Mouse (Mus musculus): ENCODE data around the gene Snapc1. TPM values are rescaled to one million over a fixed set of nuclear protein-coding genes. Genes with fewer than 3 reads are reported as not detected.

Snapc1 gene
- polyA plus RNA-seq, 1 experiment from 2014 or later = 38.6 TPM

DNA sequence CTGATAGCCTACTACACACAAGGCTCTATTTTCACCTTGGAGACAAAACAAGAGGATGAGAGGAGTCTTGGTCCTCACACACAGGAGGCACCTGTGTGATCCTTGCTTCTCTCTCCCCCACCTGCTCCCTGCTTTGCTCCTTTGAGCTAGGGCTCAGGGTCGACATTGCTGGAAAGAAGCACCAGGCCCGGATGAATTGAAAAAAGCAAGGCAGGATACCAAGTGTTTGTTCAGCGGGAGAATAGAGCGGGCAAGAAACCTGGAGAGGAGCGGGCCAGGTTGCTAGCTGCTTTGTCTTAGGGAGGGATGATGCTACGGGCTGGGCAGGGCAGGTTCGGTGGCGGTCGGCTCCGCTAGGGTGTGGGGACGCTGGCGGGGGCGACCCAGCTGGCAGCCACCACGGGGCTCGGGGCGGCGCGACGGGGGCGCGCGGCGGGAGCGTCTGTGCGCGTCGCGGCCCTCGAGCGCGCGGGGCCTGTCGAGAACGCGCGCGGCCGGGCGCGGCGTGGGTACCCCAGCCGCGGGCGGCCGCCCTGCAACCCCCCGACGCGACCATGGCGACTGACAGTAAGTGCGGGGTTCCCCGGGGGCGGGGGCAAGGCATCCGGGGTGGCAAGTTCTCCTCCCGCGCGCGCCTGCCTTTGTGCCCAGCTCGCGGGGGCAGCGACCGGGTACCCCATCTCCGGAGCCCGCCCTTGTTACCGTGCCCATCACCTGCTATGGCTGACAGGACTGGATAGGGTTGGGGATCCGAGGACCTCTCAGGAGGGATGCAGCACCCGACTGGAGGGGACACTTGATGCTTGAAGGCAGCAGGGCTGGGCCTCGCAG, 33.2 kb downstream of the Snapc1 start, which contains the start of gene Syt16:
TSS of gene Syt16 (plus strand) at position 365 of the 831 bp plus-strand sequence.
- peak within 1 kb of the TSS; percentile 58 for H3K4me3 ChIP-seq
- peaks cover 26% of the 10 kb centered on the region for H3K4me1 ChIP-seq (replicated peaks)
- H3K4me2 ChIP-seq = peak within 1 kb of the TSS; percentile 68
- ATAC-seq (ENCODE audit: low FRiP score, low read depth) = peak; percentile 86
- peak within 1 kb of the TSS; percentile 69 for H3K9ac ChIP-seq
- H3K27me3 ChIP-seq = no peaks in the 10 kb centered on the region
- peak within 1 kb of the TSS; percentile 85 for H3K27ac ChIP-seq (replicated peaks)
- 2% methylated on average over 24 of the region's 67 CpGs for WGBS
- no peaks in the 10 kb centered on the region for H3K9me3 ChIP-seq
- H3K36me3 ChIP-seq = no peaks in the 10 kb centered on the region

DNA sequence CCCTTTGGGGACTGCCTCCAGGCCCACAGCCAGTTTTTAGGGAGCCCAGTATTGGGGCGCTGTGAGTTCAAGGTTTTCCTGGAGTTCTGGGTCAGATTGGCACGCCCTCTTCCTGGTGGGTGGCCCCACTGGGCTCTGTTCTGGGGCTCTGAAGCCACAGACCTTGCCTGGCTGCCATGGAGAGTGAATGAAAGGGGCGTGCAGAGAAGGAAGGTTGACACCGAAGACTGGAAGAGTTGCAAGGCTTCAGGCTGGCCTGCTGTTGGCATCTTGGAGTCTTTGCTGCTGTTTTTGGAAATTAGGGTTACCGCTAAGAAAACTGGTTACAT, 33.8 kb downstream of the Snapc1 start:
- peak overlapping the region; percentile 68 for H3K4me2 ChIP-seq
- peak overlapping the region; percentile 69 for H3K9ac ChIP-seq
- H3K27ac ChIP-seq (replicated peaks) = peak overlapping the region; percentile 85
- no peak; the same call in 1 of the 2 replicates for ATAC-seq (ENCODE audit: low FRiP score, low read depth)
- H3K27me3 ChIP-seq = no peaks in the 10 kb centered on the region
- H3K36me3 ChIP-seq = no peaks in the 10 kb centered on the region
- H3K9me3 ChIP-seq = no peaks in the 10 kb centered on the region
- WGBS = 21% methylated on average over 5 of the region's 5 CpGs
- peak overlapping the region; percentile 58 for H3K4me3 ChIP-seq
- peaks cover 26% of the 10 kb centered on the region for H3K4me1 ChIP-seq (replicated peaks)

DNA sequence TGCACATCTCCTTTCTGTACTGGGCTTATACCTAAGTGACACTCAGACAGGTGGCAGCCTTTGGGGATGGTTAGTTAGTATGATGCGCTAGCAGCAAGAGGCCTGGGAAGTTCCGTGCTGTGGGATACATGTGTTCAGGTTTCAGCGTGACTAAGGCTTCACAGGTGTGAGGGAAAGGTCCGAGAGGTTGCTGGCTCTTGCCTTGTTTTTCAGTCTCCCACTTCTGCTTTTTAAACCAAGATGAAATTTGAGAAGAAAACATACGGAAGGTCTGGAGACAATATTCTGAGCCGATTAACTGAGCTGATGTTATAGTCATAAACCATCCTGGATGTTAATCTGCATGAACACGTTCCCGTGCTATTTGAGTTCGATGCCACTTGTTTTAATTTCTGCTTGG, 38.2 kb downstream of the Snapc1 start:
- Histone ChIP-seq H3K36me3 (no peaks in the 10 kb centered on the region), H3K4me3 (no peak overlapping the region), H3K9ac (no peak overlapping the region), H3K4me1 (replicated peaks) (peaks cover 15% of the 10 kb centered on the region), H3K27ac (replicated peaks) (no peak overlapping the region), H3K4me2 (no peak overlapping the region), H3K27me3 (no peaks in the 10 kb centered on the region), H3K9me3 (no peaks in the 10 kb centered on the region)
- ATAC-seq (ENCODE audit: low FRiP score, low read depth) = no peak
- 91% methylated on average over 9 of the region's 9 CpGs for WGBS

DNA sequence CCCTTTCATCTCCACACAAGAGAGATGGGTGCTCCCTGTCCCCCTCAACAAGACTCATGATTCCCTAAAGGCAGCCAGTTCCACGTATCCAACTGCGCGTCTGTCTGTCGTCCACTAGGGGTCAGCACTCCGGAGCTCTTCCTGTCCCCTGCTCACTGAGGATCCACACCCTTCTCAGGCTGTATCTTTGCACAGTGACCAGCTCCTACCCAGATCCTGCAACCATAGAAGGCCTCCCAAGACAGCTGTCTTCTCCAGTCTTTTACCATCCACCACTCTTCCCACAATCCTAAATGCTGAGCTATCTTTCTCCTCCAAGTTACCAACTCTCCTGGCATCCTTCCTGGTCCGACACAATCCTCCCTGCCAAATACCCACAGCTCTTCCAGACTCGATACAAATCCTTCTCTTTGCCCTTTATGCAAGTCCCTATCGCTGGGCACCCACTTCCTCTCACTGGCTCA, 45.2 kb downstream of the Snapc1 start:
- H3K4me3 ChIP-seq = no peak overlapping the region
- no peak overlapping the region for H3K27ac ChIP-seq (replicated peaks)
- no peaks in the 10 kb centered on the region for H3K9me3 ChIP-seq
- peak; percentile 32; the same call in 1 of the 2 replicates for ATAC-seq (ENCODE audit: low FRiP score, low read depth)
- WGBS = 25% methylated on average over 8 of the region's 8 CpGs
- H3K36me3 ChIP-seq = no peaks in the 10 kb centered on the region
- no peak overlapping the region for H3K4me2 ChIP-seq
- peaks cover 4% of the 10 kb centered on the region for H3K4me1 ChIP-seq (replicated peaks)
- no peaks in the 10 kb centered on the region for H3K27me3 ChIP-seq
- H3K9ac ChIP-seq = no peak overlapping the region

DNA sequence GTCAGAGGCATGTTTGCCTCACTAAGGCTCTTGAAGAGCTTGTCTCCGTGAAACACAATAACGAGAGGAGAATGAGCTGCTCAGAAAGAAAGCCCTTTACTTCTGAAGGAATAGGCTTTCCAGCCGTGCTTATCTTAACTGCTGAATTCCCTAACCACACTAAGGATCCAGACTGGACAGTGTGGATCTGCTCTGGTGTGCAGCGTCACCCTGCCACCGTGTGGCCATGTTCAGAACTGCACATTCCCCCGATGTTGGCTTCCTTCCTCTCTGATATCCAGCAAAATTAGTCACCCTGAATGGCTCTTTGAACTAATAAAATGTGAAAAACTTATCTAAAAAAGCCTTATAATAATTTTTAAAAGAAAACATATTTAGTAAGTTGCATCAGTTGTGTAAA, 49.5 kb downstream of the Snapc1 start:
- Histone ChIP-seq H3K4me1 (replicated peaks) (peaks cover 4% of the 10 kb centered on the region), H3K4me3 (no peak overlapping the region), H3K36me3 (no peaks in the 10 kb centered on the region), H3K9me3 (no peaks in the 10 kb centered on the region), H3K9ac (no peak overlapping the region), H3K27me3 (no peaks in the 10 kb centered on the region), H3K27ac (replicated peaks) (no peak overlapping the region), H3K4me2 (peak overlapping the region; percentile 19; the same call in 1 of the 2 replicates)
- WGBS = under 1% methylated on average over 6 of the region's 6 CpGs
- peak; percentile 74; the same call in 1 of the 2 replicates for ATAC-seq (ENCODE audit: low FRiP score, low read depth)

DNA sequence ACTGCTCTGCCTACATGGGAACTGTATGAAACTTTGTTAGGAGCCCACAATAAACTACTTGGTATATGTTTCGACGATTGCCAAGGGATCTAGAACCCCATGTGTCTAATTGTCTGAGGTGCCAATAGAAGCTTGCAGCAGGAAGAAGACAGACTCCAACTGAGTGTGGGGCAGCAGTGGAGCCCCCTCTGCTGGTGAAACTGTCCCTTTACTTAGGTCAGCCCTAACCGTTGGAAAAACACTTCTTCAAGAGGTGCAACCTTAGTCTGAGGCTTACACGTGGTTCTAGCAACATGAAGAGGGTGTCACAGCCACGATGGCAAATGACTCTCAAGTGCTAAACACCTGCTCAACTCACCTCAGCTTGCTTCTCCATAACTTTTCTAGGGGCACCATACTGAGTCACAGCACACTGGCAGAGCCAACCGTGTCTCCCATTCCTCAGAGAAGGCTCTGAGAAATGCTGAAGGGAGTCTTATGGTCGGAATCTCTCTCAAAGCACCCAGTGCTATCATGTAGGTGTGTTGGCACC, 50.5 kb downstream of the Snapc1 start:
- Histone ChIP-seq H3K9me3 (no peaks in the 10 kb centered on the region), H3K36me3 (no peaks in the 10 kb centered on the region), H3K4me2 (no peak overlapping the region), H3K9ac (no peak overlapping the region), H3K4me3 (no peak overlapping the region), H3K27me3 (no peaks in the 10 kb centered on the region), H3K4me1 (replicated peaks) (peaks cover 4% of the 10 kb centered on the region), H3K27ac (replicated peaks) (no peak overlapping the region)
- no peak for ATAC-seq (ENCODE audit: low FRiP score, low read depth)
- WGBS = 59% methylated on average over 7 of the region's 7 CpGs

DNA sequence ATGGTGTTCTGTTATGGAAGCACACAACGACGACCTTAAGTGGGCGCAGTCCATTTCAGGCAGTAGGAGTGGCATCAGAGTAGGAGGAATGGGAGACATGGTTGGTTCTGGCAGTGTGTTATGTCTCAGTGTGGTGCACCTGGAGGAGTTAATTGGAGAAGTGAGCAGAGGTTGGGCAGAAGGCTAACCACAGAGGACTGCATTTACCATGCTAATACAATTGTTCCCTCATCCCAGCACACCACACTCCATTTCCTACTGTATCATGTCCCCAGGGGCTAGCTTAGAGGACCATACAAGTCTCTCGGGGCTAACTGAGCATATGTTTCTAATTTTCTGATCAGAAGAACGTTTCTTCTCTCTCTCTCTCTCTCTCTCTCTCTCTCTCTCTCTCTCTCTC, 51.2 kb downstream of the Snapc1 start:
- no peak overlapping the region for H3K27ac ChIP-seq (replicated peaks)
- ATAC-seq (ENCODE audit: low FRiP score, low read depth) = no peak
- no peak overlapping the region for H3K9ac ChIP-seq
- H3K4me1 ChIP-seq (replicated peaks) = peaks cover 4% of the 10 kb centered on the region
- 73% methylated on average over 5 of the region's 5 CpGs for WGBS
- H3K27me3 ChIP-seq = no peaks in the 10 kb centered on the region
- H3K36me3 ChIP-seq = no peaks in the 10 kb centered on the region
- H3K9me3 ChIP-seq = no peaks in the 10 kb centered on the region
- no peak overlapping the region for H3K4me2 ChIP-seq
- no peak overlapping the region for H3K4me3 ChIP-seq

DNA sequence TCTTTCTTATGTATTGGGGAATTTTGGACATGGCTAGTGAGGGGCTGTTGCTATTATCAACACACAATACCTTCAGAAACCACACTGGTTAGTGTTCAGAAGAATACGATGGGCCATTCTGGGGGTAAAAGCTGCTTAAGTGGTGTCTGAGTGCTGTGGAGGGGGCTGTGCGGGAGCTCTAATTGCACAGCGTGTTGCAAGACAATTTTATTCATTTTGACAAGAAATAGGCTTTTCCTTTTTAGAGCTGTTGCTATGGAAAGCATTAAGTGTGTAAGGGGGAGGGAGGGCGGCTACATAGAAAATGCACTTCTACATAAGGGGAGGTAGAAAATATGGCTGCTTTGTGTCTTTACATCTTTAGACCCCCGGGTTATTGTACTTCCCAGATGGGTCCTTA, 59.0 kb downstream of the Snapc1 start:
- Histone ChIP-seq H3K4me3 (no peak overlapping the region), H3K9me3 (no peaks in the 10 kb centered on the region), H3K9ac (no peak overlapping the region), H3K27ac (replicated peaks) (no peak overlapping the region), H3K27me3 (no peaks in the 10 kb centered on the region), H3K4me1 (replicated peaks) (no peaks in the 10 kb centered on the region), H3K4me2 (no peak overlapping the region), H3K36me3 (no peaks in the 10 kb centered on the region)
- no peak for ATAC-seq (ENCODE audit: low FRiP score, low read depth)
- WGBS = 65% methylated on average over 5 of the region's 5 CpGs

DNA sequence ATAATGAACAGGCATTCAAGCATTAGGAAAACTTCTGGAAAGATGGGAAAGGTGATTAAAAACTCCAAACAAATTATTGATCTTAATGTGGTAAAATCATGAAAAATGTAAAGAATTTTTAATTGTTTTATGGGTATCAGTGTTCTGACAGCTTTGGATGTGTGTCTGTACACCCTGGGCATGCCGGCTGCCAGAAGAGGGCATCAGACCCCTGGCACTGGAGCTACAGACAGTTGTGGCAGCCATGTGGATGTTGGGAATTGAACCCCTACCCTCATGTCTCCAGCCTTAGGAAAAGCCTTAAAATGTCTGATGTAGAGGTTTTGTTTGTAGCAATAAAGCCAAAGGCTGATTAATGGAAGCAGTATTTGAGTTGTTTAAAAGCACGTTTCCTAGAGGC, 60.6 kb downstream of the Snapc1 start:
- no peaks in the 10 kb centered on the region for H3K36me3 ChIP-seq
- H3K4me3 ChIP-seq = no peak overlapping the region
- H3K27ac ChIP-seq (replicated peaks) = no peak overlapping the region
- no peak for ATAC-seq (ENCODE audit: low FRiP score, low read depth)
- H3K4me1 ChIP-seq (replicated peaks) = no peaks in the 10 kb centered on the region
- H3K4me2 ChIP-seq = no peak overlapping the region
- no peaks in the 10 kb centered on the region for H3K27me3 ChIP-seq
- H3K9me3 ChIP-seq = no peaks in the 10 kb centered on the region
- 93% methylated on average over 2 of the region's 2 CpGs for WGBS
- no peak overlapping the region for H3K9ac ChIP-seq

Other genes with a start within 250 kb of the Snapc1 start
- gene Hif1a, start 63.1 kb upstream of the Snapc1 start, polyA plus RNA-seq (2015; fragmentation: Nextera tagmentation; extraction: Ambion mirVana) = 76.8 and 80.1 TPM in 2 replicates
- gene Gm49321, start 26.8 kb upstream of the Snapc1 start, polyA plus RNA-seq (2015; fragmentation: Nextera tagmentation; extraction: Ambion mirVana) = 22.2 and 25.4 TPM in 2 replicates
- gene Syt16, start 33.2 kb downstream of the Snapc1 start, polyA plus RNA-seq (2015; fragmentation: Nextera tagmentation; extraction: Ambion mirVana) = 71.3 and 81.7 TPM in 2 replicates